ENCODE assay signal across 23 mouse cellular contexts in genomic region chr5:17893577-17894172, GRCm38 (mm10). TPM values are rescaled to one million over a fixed set of nuclear protein-coding genes. Genes with fewer than 3 reads are reported as not detected.
DNase-seq lines count a peak whose midpoint lies in the region; ATAC-seq lines count a peak whose summit lies in the region.
"Had no signal": no experiment of that assay in that cellular context is flagged by ENCODE, and none has a peak within 500 bp of the region (broad histone marks: within the 10 kb centered on the region; RNA-seq: fewer than 3 reads in every experiment).

No protein-coding gene starts in this region.

- DNase-seq in heart, adult 18-20 months: peak; percentile 69 to 82
- no peak for DNase-seq in heart, embryonic 10.5 days (ENCODE audit: low spot score)
- peak; percentile 69 to 77 for DNase-seq in heart, adult 9 months (ENCODE audit: low spot score in 2 of 2)
- no peak for DNase-seq in kidney, postnatal 14 days
- DNase-seq in yolk sac, embryonic 10.5 days (ENCODE audit: low spot score): no peak
- DNase-seq: adrenal gland, postnatal 10 days; cerebellum, adult 9-10 months; kidney, adult 9 months; kidney, postnatal 25 days; liver, embryonic 13.5 days; lung, adult 2 months; lung, postnatal 36 days; thymus, postnatal 14 days had no signal

- ATAC-seq in monocyte, adult 5-6 weeks (replicated peaks; ENCODE audit: insufficient number of reproducible peaks, low FRiP score, low TSS enrichment, poor library complexity, severe bottlenecking): 0 out of 2 replicates have a peak, but pooled peaks have one; percentile 59
- ATAC-seq: forebrain, embryonic 15.5 days; hindbrain, postnatal 0 days; intestine, embryonic 16.5 days; midbrain, embryonic 13.5 days had no signal

- 61% methylated on average over 2 of the region's 2 CpGs for WGBS in heart, embryonic 10.5 days

- H3K27me3 ChIP-seq in heart, embryonic 10.5 days (ENCODE audit: insufficient read depth, poor library complexity, severe bottlenecking): no peaks in the 10 kb centered on the region
- H3K27me3 ChIP-seq: forebrain, embryonic 15.5 days; heart, embryonic 13.5 days; limb, embryonic 13.5 days; liver, embryonic 13.5 days; megakaryocyte, embryonic 14.5 days; midbrain, embryonic 13.5 days had no signal

- H3K27ac ChIP-seq in heart, embryonic 10.5 days: no peak overlapping the region
- peak overlapping the region; percentile 90 for H3K27ac ChIP-seq in brown adipose tissue, adult 24 weeks (replicated peaks; ENCODE audit: low read depth, low read length)
- H3K27ac ChIP-seq: forebrain, embryonic 15.5 days; heart, embryonic 13.5 days; hindbrain, postnatal 0 days; layer of hippocampus, adult 2 months; limb, embryonic 13.5 days; liver, embryonic 13.5 days; midbrain, embryonic 13.5 days had no signal

- H3K36me3 ChIP-seq in heart, embryonic 10.5 days: no peaks in the 10 kb centered on the region
- H3K36me3 ChIP-seq: forebrain, embryonic 15.5 days; heart, embryonic 13.5 days; limb, embryonic 13.5 days; liver, embryonic 13.5 days; midbrain, embryonic 13.5 days had no signal

- H3K4me3 ChIP-seq in heart, embryonic 10.5 days: no peak overlapping the region
- H3K4me3 ChIP-seq in brown adipose tissue, adult 24 weeks (ENCODE audit: insufficient read depth, low read depth, low read length): no peak overlapping the region
- H3K4me3 ChIP-seq: forebrain, embryonic 15.5 days; heart, embryonic 13.5 days; layer of hippocampus, adult 2 months; limb, embryonic 13.5 days; liver, embryonic 13.5 days; megakaryocyte, embryonic 14.5 days; midbrain, embryonic 13.5 days had no signal

- H3K9me3 ChIP-seq in heart, embryonic 10.5 days: no peaks in the 10 kb centered on the region
- H3K9me3 ChIP-seq: forebrain, embryonic 15.5 days; heart, embryonic 13.5 days; limb, embryonic 13.5 days; liver, embryonic 13.5 days; megakaryocyte, embryonic 14.5 days; midbrain, embryonic 13.5 days had no signal

- H3K4me1 ChIP-seq in heart, embryonic 10.5 days: peaks cover 4% of the 10 kb centered on the region; the same call in 1 of the 2 replicates
- H3K4me1 ChIP-seq in brown adipose tissue, adult 24 weeks (ENCODE audit: control insufficient read depth, insufficient read depth, insufficient read length, low read length): peaks cover 5% of the 10 kb centered on the region
- H3K4me1 ChIP-seq: forebrain, embryonic 15.5 days; limb, embryonic 13.5 days; liver, embryonic 13.5 days; megakaryocyte, embryonic 14.5 days; midbrain, embryonic 13.5 days had no signal

RNA-seq across cellular contexts. Expression of gene Cd36, which starts 5.1 kb away (rescaled TPM):
- 1,000 to 10,000 TPM; 1,692 to 1,930 TPM for total RNA-seq in heart, adult 18-20 months (2021)
- polyA plus RNA-seq in heart, embryonic 10.5 days (2016; fragmentation: Nextera tagmentation; extraction: Ambion mirVana): 19.3 and 33.8 TPM in 2 replicates
- 1,463 and 1,631 TPM in 2 replicates for polyA plus RNA-seq in brown adipose tissue, adult 24 weeks (2012; ENCODE audit: insufficient read depth, insufficient read length, missing spikeins)
- 403 to 955 TPM (median 931 TPM) in 3 replicates for total RNA-seq in monocyte, adult 5-6 weeks (2017)

Comparison
In these comparisons a context has a peak if more than half of its experiments do, and no peak if none do; other contexts are left out.
1. DNase-seq: peak in heart, adult 18-20 months (2 of 2) and heart, adult 9 months (2 of 2); none in heart, embryonic 10.5 days (single experiment), kidney, postnatal 14 days (single experiment) and yolk sac, embryonic 10.5 days (single experiment).